Mouse (Mus musculus): Measurements from ENCODE around the gene Cdc42se1. TPM values are rescaled to one million over a fixed set of nuclear protein-coding genes. Genes with fewer than 3 reads are reported as not detected.

Gene Cdc42se1
- polyA plus RNA-seq, 1 experiment from 2014 or later, result 120 TPM

GRCm38 (mm10) chr3:95270766-95271364 lies 42.3 kb downstream of the Cdc42se1 start:
- no peaks in the 10 kb centered on the region for H3K27me3 ChIP-seq (ENCODE audit: control insufficient read depth, insufficient read depth, low read length)
- H3K9me3 ChIP-seq (ENCODE audit: control insufficient read depth, low read length), result no peaks in the 10 kb centered on the region
- H3K4me3 ChIP-seq (ENCODE audit: low read depth, low read length), result no peak overlapping the region
- no peak overlapping the region for H3K27ac ChIP-seq (ENCODE audit: low read depth, low read length)
- WGBS, result 88% methylated on average over 12 of the region's 12 CpGs
- DNase-seq (ENCODE audit: low spot score) (no peak), ATAC-seq (replicated peaks; ENCODE audit: low FRiP score) (no peak)
- no peak overlapping the region for H3K4me2 ChIP-seq (ENCODE audit: low read depth, low read length, severe bottlenecking)
- no peaks in the 10 kb centered on the region for H3K4me1 ChIP-seq (replicated peaks; ENCODE audit: control insufficient read depth, insufficient read depth, low read length)
- no peaks in the 10 kb centered on the region for H3K36me3 ChIP-seq (ENCODE audit: control insufficient read depth, insufficient read depth, low read length)
- no peak overlapping the region for H3K9ac ChIP-seq (ENCODE audit: low read length)

DNA sequence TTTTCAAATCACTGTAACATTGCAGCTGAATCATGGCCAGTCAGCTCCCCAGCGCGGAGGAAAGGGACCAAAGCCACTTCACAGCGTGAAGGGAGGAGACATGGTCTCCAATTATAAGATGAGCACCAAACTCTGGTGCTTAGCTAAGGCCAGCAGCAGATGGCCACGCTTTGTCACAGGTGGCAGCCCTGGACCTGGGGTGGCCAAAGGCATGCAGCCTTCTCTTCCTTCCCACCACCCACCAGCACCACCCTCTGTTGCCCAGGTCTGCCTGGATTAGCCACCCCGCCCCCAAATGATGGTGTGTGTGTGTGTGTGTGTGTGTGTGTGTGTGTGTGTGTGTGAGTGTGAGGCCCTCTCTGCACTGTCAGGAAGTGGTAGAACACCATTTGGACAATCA lies 44.9 kb downstream of the Cdc42se1 start:
- no peaks in the 10 kb centered on the region for H3K27me3 ChIP-seq (ENCODE audit: control insufficient read depth, insufficient read depth, low read length)
- H3K9ac ChIP-seq (ENCODE audit: low read length), result no peak overlapping the region
- H3K4me3 ChIP-seq (ENCODE audit: low read depth, low read length), result no peak overlapping the region
- no peaks in the 10 kb centered on the region for H3K36me3 ChIP-seq (ENCODE audit: control insufficient read depth, insufficient read depth, low read length)
- WGBS, result 93% methylated on average over 5 of the region's 5 CpGs
- H3K4me1 ChIP-seq (replicated peaks; ENCODE audit: control insufficient read depth, insufficient read depth, low read length), result no peaks in the 10 kb centered on the region
- ATAC-seq (replicated peaks; ENCODE audit: low FRiP score) (no peak), DNase-seq (ENCODE audit: low spot score) (no peak)
- no peak overlapping the region for H3K4me2 ChIP-seq (ENCODE audit: low read depth, low read length, severe bottlenecking)
- H3K9me3 ChIP-seq (ENCODE audit: control insufficient read depth, low read length), result no peaks in the 10 kb centered on the region
- H3K27ac ChIP-seq (ENCODE audit: low read depth, low read length), result no peak overlapping the region

DNA sequence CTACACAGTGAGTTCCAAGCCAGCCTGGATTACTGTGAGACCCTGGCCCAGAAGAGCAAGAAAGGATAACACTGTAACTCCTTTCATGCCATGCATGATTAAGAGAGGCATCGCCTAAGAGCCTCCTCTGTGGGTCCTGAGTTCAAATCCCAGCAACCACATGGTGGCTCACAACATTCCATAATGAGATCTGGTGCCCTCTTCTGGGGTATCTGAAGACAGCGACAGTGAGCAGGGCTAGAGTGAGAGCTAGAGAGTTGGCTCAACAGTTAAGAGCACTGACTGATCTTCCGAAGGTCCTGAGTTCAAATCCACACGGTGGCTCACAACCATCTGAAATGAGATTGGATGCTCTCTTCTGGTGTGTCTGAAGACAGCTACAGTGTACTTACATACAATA lies 45.9 kb downstream of the Cdc42se1 start:
- Histone ChIP-seq H3K9me3 (ENCODE audit: control insufficient read depth, low read length) (no peaks in the 10 kb centered on the region), H3K9ac (ENCODE audit: low read length) (no peak overlapping the region), H3K4me3 (ENCODE audit: low read depth, low read length) (no peak overlapping the region), H3K27ac (ENCODE audit: low read depth, low read length) (no peak overlapping the region), H3K36me3 (ENCODE audit: control insufficient read depth, insufficient read depth, low read length) (no peaks in the 10 kb centered on the region), H3K27me3 (ENCODE audit: control insufficient read depth, insufficient read depth, low read length) (no peaks in the 10 kb centered on the region), H3K4me2 (ENCODE audit: low read depth, low read length, severe bottlenecking) (no peak overlapping the region), H3K4me1 (replicated peaks; ENCODE audit: control insufficient read depth, insufficient read depth, low read length) (no peaks in the 10 kb centered on the region)
- 91% methylated on average over 4 of the region's 4 CpGs for WGBS
- ATAC-seq (replicated peaks; ENCODE audit: low FRiP score) (no peak), DNase-seq (ENCODE audit: low spot score) (no peak)

DNA sequence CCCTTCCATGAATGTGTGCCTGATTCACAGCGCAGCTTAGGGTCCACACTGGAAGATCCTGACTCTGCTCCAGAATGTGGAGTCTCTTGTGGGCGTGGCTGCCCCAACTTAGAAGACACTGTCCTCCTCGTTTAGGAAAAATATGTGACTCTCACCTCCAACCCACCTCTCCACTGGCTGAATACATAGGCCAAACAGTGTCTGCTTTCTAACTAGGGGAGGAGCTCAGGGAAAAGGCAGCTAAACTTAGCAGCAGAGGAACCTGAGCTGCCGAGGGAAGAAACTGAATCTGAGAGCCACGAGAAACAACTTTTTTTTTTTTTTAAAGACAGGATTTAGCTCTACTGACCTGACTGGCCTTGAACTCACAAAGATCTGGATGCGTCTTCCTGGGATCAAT lies 46.6 kb downstream of the Cdc42se1 start:
- no peak for DNase-seq (ENCODE audit: low spot score)
- H3K36me3 ChIP-seq (ENCODE audit: control insufficient read depth, insufficient read depth, low read length), result no peaks in the 10 kb centered on the region
- ATAC-seq (replicated peaks; ENCODE audit: low FRiP score), result no peak
- no peaks in the 10 kb centered on the region for H3K9me3 ChIP-seq (ENCODE audit: control insufficient read depth, low read length)
- 83% methylated on average over 6 of the region's 6 CpGs for WGBS
- H3K4me1 ChIP-seq (replicated peaks; ENCODE audit: control insufficient read depth, insufficient read depth, low read length), result no peaks in the 10 kb centered on the region
- no peak overlapping the region for H3K4me3 ChIP-seq (ENCODE audit: low read depth, low read length)
- no peak overlapping the region for H3K4me2 ChIP-seq (ENCODE audit: low read depth, low read length, severe bottlenecking)
- no peaks in the 10 kb centered on the region for H3K27me3 ChIP-seq (ENCODE audit: control insufficient read depth, insufficient read depth, low read length)
- no peak overlapping the region for H3K27ac ChIP-seq (ENCODE audit: low read depth, low read length)
- no peak overlapping the region for H3K9ac ChIP-seq (ENCODE audit: low read length)

GRCm38 (mm10) chr3:95276428-95276934 lies 47.9 kb downstream of the Cdc42se1 start:
- no peak for ATAC-seq (replicated peaks; ENCODE audit: low FRiP score)
- Histone ChIP-seq H3K4me1 (replicated peaks; ENCODE audit: control insufficient read depth, insufficient read depth, low read length) (0 out of 2 replicates have a peak, but pooled peaks cover 2% of the 10 kb centered on the region), H3K9ac (ENCODE audit: low read length) (no peak overlapping the region), H3K9me3 (ENCODE audit: control insufficient read depth, low read length) (no peaks in the 10 kb centered on the region), H3K4me2 (ENCODE audit: low read depth, low read length, severe bottlenecking) (no peak overlapping the region), H3K27me3 (ENCODE audit: control insufficient read depth, insufficient read depth, low read length) (no peaks in the 10 kb centered on the region), H3K36me3 (ENCODE audit: control insufficient read depth, insufficient read depth, low read length) (no peaks in the 10 kb centered on the region), H3K4me3 (ENCODE audit: low read depth, low read length) (no peak overlapping the region), H3K27ac (ENCODE audit: low read depth, low read length) (no peak overlapping the region)
- no peak for DNase-seq (ENCODE audit: low spot score)
- 79% methylated on average over 5 of the region's 5 CpGs for WGBS

GRCm38 (mm10) chr3:95277149-95277551 lies 48.6 kb downstream of the Cdc42se1 start:
- H3K36me3 ChIP-seq (ENCODE audit: control insufficient read depth, insufficient read depth, low read length), result no peaks in the 10 kb centered on the region
- no peaks in the 10 kb centered on the region for H3K9me3 ChIP-seq (ENCODE audit: control insufficient read depth, low read length)
- H3K4me1 ChIP-seq (replicated peaks; ENCODE audit: control insufficient read depth, insufficient read depth, low read length), result 0 out of 2 replicates have a peak, but pooled peaks cover 2% of the 10 kb centered on the region
- WGBS, result 100% methylated on average over 1 of the region's 1 CpGs
- DNase-seq (ENCODE audit: low spot score) (no peak), ATAC-seq (replicated peaks; ENCODE audit: low FRiP score) (no peak)
- no peak overlapping the region for H3K27ac ChIP-seq (ENCODE audit: low read depth, low read length)
- no peaks in the 10 kb centered on the region for H3K27me3 ChIP-seq (ENCODE audit: control insufficient read depth, insufficient read depth, low read length)
- no peak overlapping the region for H3K4me2 ChIP-seq (ENCODE audit: low read depth, low read length, severe bottlenecking)
- H3K4me3 ChIP-seq (ENCODE audit: low read depth, low read length), result no peak overlapping the region
- no peak overlapping the region for H3K9ac ChIP-seq (ENCODE audit: low read length)

- no peaks in the 10 kb centered on the region for H3K9me3 ChIP-seq (ENCODE audit: control insufficient read depth, low read length)
- no peak overlapping the region for H3K27ac ChIP-seq (ENCODE audit: low read depth, low read length)
- no peaks in the 10 kb centered on the region for H3K36me3 ChIP-seq (ENCODE audit: control insufficient read depth, insufficient read depth, low read length)
- DNase-seq (ENCODE audit: low spot score) (no peak), ATAC-seq (replicated peaks; ENCODE audit: low FRiP score) (no peak)
- H3K4me3 ChIP-seq (ENCODE audit: low read depth, low read length), result peak overlapping the region; percentile 72
- H3K4me1 ChIP-seq (replicated peaks; ENCODE audit: control insufficient read depth, insufficient read depth, low read length), result peaks cover 8% of the 10 kb centered on the region
- no peaks in the 10 kb centered on the region for H3K27me3 ChIP-seq (ENCODE audit: control insufficient read depth, insufficient read depth, low read length)
- peak overlapping the region; percentile 81 for H3K9ac ChIP-seq (ENCODE audit: low read length)
- WGBS, result 29% methylated on average over 8 of the region's 8 CpGs
- H3K4me2 ChIP-seq (ENCODE audit: low read depth, low read length, severe bottlenecking), result peak overlapping the region; percentile 74; the same call in 1 of the 2 replicates
These were observed 52.2 kb downstream of the Cdc42se1 start for GRCm38 (mm10) chr3:95280747-95281146.

DNA sequence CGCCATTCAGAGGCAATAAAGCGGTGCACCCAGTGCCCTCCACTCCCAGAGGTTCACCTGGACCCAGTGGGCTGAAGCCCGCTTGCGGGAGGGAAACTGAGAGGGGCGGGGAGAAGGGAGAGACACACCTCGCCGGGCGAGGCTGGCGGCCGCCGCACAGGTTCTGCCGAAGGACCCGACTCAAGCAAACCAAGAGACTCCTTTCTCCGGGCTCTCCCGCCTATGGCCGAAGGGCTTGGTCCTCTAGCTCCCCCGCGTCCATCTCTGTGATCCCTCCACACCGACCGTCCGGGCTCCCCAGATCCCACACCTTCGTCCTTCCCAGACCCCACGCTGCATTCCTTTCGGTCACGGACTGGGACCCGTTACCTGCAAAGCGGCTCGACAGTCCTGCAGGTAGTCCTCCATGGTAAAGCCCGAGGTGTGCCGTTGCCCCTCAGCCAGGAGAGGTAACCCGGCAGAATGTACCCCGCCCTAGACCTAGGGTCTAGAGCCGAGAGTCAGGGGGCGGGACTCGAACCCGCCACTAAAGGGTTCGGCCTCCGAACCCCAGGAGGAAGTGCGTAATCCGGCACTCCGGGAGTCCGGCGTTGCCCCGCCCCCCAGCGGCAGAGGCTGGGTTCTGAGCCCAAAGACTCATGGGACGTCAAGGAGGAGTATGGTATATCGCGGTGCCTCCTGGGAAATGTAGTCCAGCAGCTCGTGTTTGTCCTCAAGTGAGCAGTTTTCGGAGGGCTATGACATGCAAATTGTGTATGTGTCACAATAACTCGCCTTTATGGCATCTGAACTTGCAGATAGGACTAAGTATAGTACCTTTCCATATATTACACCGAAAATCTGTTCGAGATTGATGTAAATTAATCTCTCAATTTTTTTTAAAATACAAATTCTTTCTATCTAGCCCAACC lies 52.9 kb downstream of the Cdc42se1 start, which contains the start of the genes Mindy1 and Prune1:
Mindy1 (plus strand) TSS at position 130 of the 911 bp plus-strand sequence.
Prune1 (minus strand) TSS at position 861 of the 911 bp plus-strand sequence.
- under 1% methylated on average over 48 of the region's 53 CpGs for whole genome bisulfite sequencing
- DNase-seq (ENCODE audit: low spot score) (peak; percentile 99), ATAC-seq (replicated peaks; ENCODE audit: low FRiP score) (peak; percentile 88)
- Histone ChIP-seq H3K36me3 (ENCODE audit: control insufficient read depth, insufficient read depth, low read length) (no peaks in the 10 kb centered on the region), H3K27ac (ENCODE audit: low read depth, low read length) (peak within 1 kb of the TSS; percentile 89), H3K4me1 (replicated peaks; ENCODE audit: control insufficient read depth, insufficient read depth, low read length) (peaks cover 8% of the 10 kb centered on the region), H3K9me3 (ENCODE audit: control insufficient read depth, low read length) (no peaks in the 10 kb centered on the region), H3K9ac (ENCODE audit: low read length) (peak within 1 kb of the TSS; percentile 81), H3K27me3 (ENCODE audit: control insufficient read depth, insufficient read depth, low read length) (no peaks in the 10 kb centered on the region), H3K4me3 (ENCODE audit: low read depth, low read length) (peak within 1 kb of the TSS; percentile 72), H3K4me2 (ENCODE audit: low read depth, low read length, severe bottlenecking) (peak within 1 kb of the TSS; percentile 84)
